Mouse (Mus musculus) CH12.LX (cell line): Measurements from ENCODE around the gene Adgrl3. TPM values are rescaled to one million over a fixed set of nuclear protein-coding genes. Genes with fewer than 3 reads are reported as not detected.

Experiments
- DNase-seq: peaks from one replicate; pipeline ENCODE4 v3.0.0-alpha.2; 2013; ENCODE audit errors: extremely low read depth
- H3K27ac ChIP-seq: 2 replicates; pipeline ENCODE4 v1.5.1; 2012; ENCODE audit warnings: low read depth, mild to moderate bottlenecking, control low read depth, moderate library complexity; ENCODE audit not compliant: insufficient read depth
- H3K27me3 ChIP-seq: replicated peaks from 2 replicates; pipeline ENCODE3; 2012; ENCODE audit warnings: inconsistent platforms
- H3K36me3 ChIP-seq, 2 experiments: replicated peaks in 1 of 2; 2 replicates each; pipeline versions ENCODE3 to v1.6.1; 2012; ENCODE audit warnings: inconsistent platforms in 1 of 2, low read length in 1 of 2, mild to moderate bottlenecking in 1 of 2, mixed read lengths in 1 of 2, moderate library complexity in 1 of 2; ENCODE audit not compliant: control insufficient read depth in 1 of 2, insufficient read depth in 1 of 2
- H3K4me1 ChIP-seq, 2 experiments: 2 replicates each; pipeline ENCODE4 v1.6.1; 2012; ENCODE audit warnings: inconsistent platforms in 1 of 2, moderate library complexity in 1 of 2; ENCODE audit not compliant: insufficient read depth in 2 of 2, control insufficient read depth in 1 of 2
- H3K4me2 ChIP-seq: 2 replicates; pipeline ENCODE4 v1.6.1; 2012; ENCODE audit warnings: low read depth, mild to moderate bottlenecking, control low read depth; ENCODE audit not compliant: poor library complexity, insufficient read depth, severe bottlenecking
- H3K4me3 ChIP-seq, 3 experiments: fragments of 150-350 bp in 1 of 3; sonication (generic) in 1 of 3; replicated peaks in 1 of 3; 2 replicates each; pipeline versions ENCODE3 to v1.5.1; 2011 to 2012; ENCODE audit warnings: low read depth in 2 of 3, low read length in 2 of 3, mild to moderate bottlenecking in 2 of 3, moderate library complexity in 2 of 3, control low read depth in 1 of 3, improper control_type of control experiment in 1 of 3, inconsistent platforms in 1 of 3, mixed read lengths in 1 of 3; ENCODE audit not compliant: poor library complexity in 1 of 3
- H3K79me2 ChIP-seq: replicated peaks from 2 replicates; pipeline ENCODE4 v1.6.1; 2012; ENCODE audit warnings: mild to moderate bottlenecking, moderate library complexity; ENCODE audit not compliant: control insufficient read depth, poor library complexity, insufficient read depth, severe bottlenecking; ENCODE audit errors: extremely low read depth
- H3K9ac ChIP-seq: 2 replicates; pipeline ENCODE4 v1.6.1; 2012; ENCODE audit warnings: low read depth, mild to moderate bottlenecking, control low read depth, moderate library complexity; ENCODE audit not compliant: insufficient read depth
- H3K9me3 ChIP-seq: replicated peaks from 2 replicates; pipeline ENCODE3; 2012; ENCODE audit warnings: low read length, inconsistent platforms, mixed read lengths
- BHLHE40 ChIP-seq: IDR thresholded peaks from 2 replicates; pipeline ENCODE4 v1.6.1; 2011; ENCODE audit warnings: mild to moderate bottlenecking, low read depth, low read length, improper control_type of control experiment
- CHD2 ChIP-seq: IDR thresholded peaks from 2 replicates; pipeline ENCODE4 v1.6.1; 2011; ENCODE audit warnings: low read length, improper control_type of control experiment
- E2F4 ChIP-seq: IDR thresholded peaks from 2 replicates; pipeline ENCODE4 v1.6.1; 2011; ENCODE audit warnings: low read depth, low read length, improper control_type of control experiment; ENCODE audit not compliant: insufficient replicate concordance
- EP300 ChIP-seq: IDR thresholded peaks from 2 replicates; pipeline ENCODE4 v1.6.1; 2011; ENCODE audit warnings: low read length, improper control_type of control experiment
- ETS1 ChIP-seq: conservative IDR thresholded peaks from 2 replicates; pipeline ENCODE4 v1.6.1; 2012; ENCODE audit warnings: low read depth, mild to moderate bottlenecking, inconsistent platforms, low read length, improper control_type of control experiment, moderate library complexity
- GABPA ChIP-seq: IDR thresholded peaks from 2 replicates; pipeline ENCODE4 v1.6.1; 2012; ENCODE audit warnings: low read depth, low read length, improper control_type of control experiment, inconsistent platforms; ENCODE audit not compliant: insufficient replicate concordance
- HCFC1 ChIP-seq: IDR thresholded peaks from 2 replicates; pipeline ENCODE4 v1.6.1; 2012; ENCODE audit warnings: low read depth, mild to moderate bottlenecking, inconsistent platforms, low read length, improper control_type of control experiment
- JUND ChIP-seq: conservative IDR thresholded peaks from 2 replicates; pipeline ENCODE4 v1.6.1; 2011; ENCODE audit warnings: low read depth, low read length, improper control_type of control experiment
- MAX ChIP-seq: IDR thresholded peaks from 2 replicates; pipeline ENCODE4 v1.6.1; 2011; ENCODE audit warnings: low read length, improper control_type of control experiment
- MAZ ChIP-seq: IDR thresholded peaks from 2 replicates; pipeline ENCODE4 v1.6.1; 2012; ENCODE audit warnings: low read depth, mild to moderate bottlenecking, inconsistent platforms, low read length, improper control_type of control experiment, moderate library complexity
- MXI1 ChIP-seq: IDR thresholded peaks from 2 replicates; pipeline ENCODE4 v1.6.1; 2011; ENCODE audit warnings: mild to moderate bottlenecking, low read depth, low read length, improper control_type of control experiment
- PAX5 ChIP-seq: IDR thresholded peaks from 2 replicates; pipeline ENCODE4 v1.6.1; 2012; ENCODE audit warnings: low read length, inconsistent platforms, mixed read lengths
- POLR2A ChIP-seq: IDR thresholded peaks from 2 replicates; pipeline ENCODE4 v1.6.1; 2011; ENCODE audit warnings: low read depth, mild to moderate bottlenecking, improper control_type of control experiment, low read length
- RAD21 ChIP-seq: IDR thresholded peaks from 2 replicates; pipeline ENCODE4 v1.6.1; 2011; ENCODE audit warnings: low read depth, mild to moderate bottlenecking, low read length, improper control_type of control experiment, moderate library complexity
- RCOR1 ChIP-seq: conservative IDR thresholded peaks from 2 replicates; pipeline ENCODE4 v1.6.1; 2012; ENCODE audit warnings: low read depth, mild to moderate bottlenecking, inconsistent platforms, low read length, improper control_type of control experiment
- SIN3A ChIP-seq: IDR thresholded peaks from 2 replicates; pipeline ENCODE4 v1.6.1; 2012; ENCODE audit warnings: low read length, improper control_type of control experiment, inconsistent platforms
- TBP ChIP-seq: conservative IDR thresholded peaks from 2 replicates; pipeline ENCODE4 v1.6.1; 2011; ENCODE audit warnings: low read depth, low read length, improper control_type of control experiment
- TCF12 ChIP-seq: IDR thresholded peaks from 2 replicates; pipeline ENCODE4 v1.6.1; 2014; ENCODE audit warnings: low read depth, mild to moderate bottlenecking, inconsistent platforms, low read length, improper control_type of control experiment
- UBTF ChIP-seq: IDR thresholded peaks from 2 replicates; pipeline ENCODE4 v1.6.1; 2012; ENCODE audit warnings: low read depth, mild to moderate bottlenecking, inconsistent platforms, low read length, improper control_type of control experiment, moderate library complexity
- USF2 ChIP-seq: conservative IDR thresholded peaks from 2 replicates; pipeline ENCODE4 v1.6.1; 2011; ENCODE audit warnings: low read depth, low read length, improper control_type of control experiment
- ZMIZ1 ChIP-seq: IDR thresholded peaks from 2 replicates; pipeline ENCODE4 v1.6.1; 2012; ENCODE audit warnings: low read depth, mild to moderate bottlenecking, inconsistent platforms, low read length, improper control_type of control experiment
- ZNF384 ChIP-seq: IDR thresholded peaks from 2 replicates; pipeline ENCODE4 v1.6.1; 2012; ENCODE audit warnings: low read depth, low read length, improper control_type of control experiment, inconsistent platforms
- dilution Hi-C: fragments of 300-500 bp; cut with MboI; formaldehyde crosslinking; loops from 2 replicates; pipeline ENCODE4 v1.14.3; 2020; ENCODE audit warnings: low sequenced_read_pairs; ENCODE audit not compliant: extremely low pct_unique_long_range_greater_than_20kb, extremely low pct_ligation_motif_present
- in situ Hi-C: fragments of 300-500 bp; cut with MboI; formaldehyde crosslinking; loops from 3 replicates; pipeline ENCODE4 v1.14.3; 2019; ENCODE audit warnings: low sequenced_read_pairs, low pct_ligation_motif_present, low pct_unique_long_range_greater_than_20kb, mixed read lengths
- polyA plus RNA-seq: library from polyadenylated mRNA; unstranded; fragments of >175 nt; gene quantifications from 2 replicates; pipeline ENCODE4 v1.2.1, GENCODE M21; 2012; ENCODE audit warnings: low read depth; ENCODE audit not compliant: insufficient read length
- total RNA-seq, 2 experiments: library from RNA; depleted of rRNA; stranded (reverse); fragments of 300-350 nt in 1 of 2; fragments of >200 nt in 1 of 2; gene quantifications; 2 replicates each; pipeline ENCODE4 v1.2.3; 2012 to 2014

The Adgrl3 gene
- total and polyA plus RNA-seq, 3 experiments, result 0.13 TPM; not detected in 2

- TF ChIP-seq RCOR1 (no peak), USF2 (no peak), ETS1 (no peak), ZMIZ1 (no peak), HCFC1 (no peak), ZNF384 (no peak), MXI1 (no peak), JUND (no peak), UBTF (no peak), MAX (no peak), TCF12 (no peak), E2F4 (no peak), PAX5 (no peak), CHD2 (no peak), POLR2A (no peak), BHLHE40 (no peak), GABPA (no peak), MAZ (no peak), EP300 (no peak)
- Histone ChIP-seq H3K27ac (no peak overlapping the region), H3K4me1 (no peaks in the 10 kb centered on the region), H3K4me3 (no peak overlapping the region), H3K27me3 (no peaks in the 10 kb centered on the region), H3K4me2 (no peak overlapping the region), H3K9me3 (no peaks in the 10 kb centered on the region), H3K79me2 (no peaks in the 10 kb centered on the region), H3K9ac (no peak overlapping the region), H3K36me3 (no peaks in the 10 kb centered on the region)
- no peak for DNase-seq
- dilution Hi-C loops (no loop called here), in situ Hi-C loops (no loop called here)
Measured at GRCm38 (mm10) chr5:81156281-81156680, 136.3 kb downstream of the Adgrl3 start.

GRCm38 (mm10) chr5:81156796-81157195, 136.9 kb downstream of the Adgrl3 start:
- Histone ChIP-seq H3K79me2 (no peaks in the 10 kb centered on the region), H3K4me1 (no peaks in the 10 kb centered on the region), H3K4me3 (no peak overlapping the region), H3K27ac (no peak overlapping the region), H3K36me3 (no peaks in the 10 kb centered on the region), H3K9ac (no peak overlapping the region), H3K9me3 (no peaks in the 10 kb centered on the region), H3K4me2 (no peak overlapping the region), H3K27me3 (no peaks in the 10 kb centered on the region)
- DNase-seq, result no peak
- TF ChIP-seq UBTF (no peak), MAX (no peak), ETS1 (no peak), RAD21 (no peak), TBP (no peak), SIN3A (no peak), CHD2 (no peak), PAX5 (no peak)
- in situ Hi-C loops (no loop called here), dilution Hi-C loops (no loop called here)
